Mouse (Mus musculus): ENCODE results near the gene Slc35b4. TPM values are rescaled to one million over a fixed set of nuclear protein-coding genes. Genes with fewer than 3 reads are reported as not detected.

The Slc35b4 gene
- polyA plus RNA-seq (2012; rRNA removed; ENCODE audit: low replicate concordance), result 2.7 and 4.8 TPM in 2 replicates

DNA sequence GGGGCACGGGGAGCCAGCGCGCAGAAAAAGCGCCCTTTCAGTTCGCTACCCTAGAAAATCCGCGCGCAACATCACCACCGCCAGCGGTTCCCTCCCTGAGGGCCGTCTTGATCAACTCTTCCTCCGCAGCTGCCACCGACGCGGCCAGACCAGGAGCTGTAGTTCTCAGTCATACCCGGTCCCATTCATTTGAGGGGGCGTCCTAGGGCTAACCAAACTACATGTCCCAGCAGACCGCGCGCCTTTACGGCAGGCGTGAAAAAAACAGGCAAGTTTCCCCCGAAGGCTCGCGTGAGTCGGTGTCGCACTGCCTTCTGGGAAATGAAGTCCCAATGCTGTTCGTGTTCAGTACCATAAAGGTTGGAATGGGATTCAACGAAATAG is at the start of gene Slc35b4:
Gene Slc35b4 (minus strand): TSS at position 248 of the 384 bp plus-strand sequence.

Other genes with a start within 250 kb of the Slc35b4 start
- gene Lrguk, start 147.7 kb downstream of the Slc35b4 start, polyA plus RNA-seq (2012; rRNA removed; ENCODE audit: low replicate concordance), result not detected in 2 replicates
- 27.5 and 28.9 TPM in 2 replicates for gene Akr1b3, start 140.4 kb upstream of the Slc35b4 start, polyA plus RNA-seq (2012; rRNA removed; ENCODE audit: low replicate concordance)
- 2.2 and 17.3 TPM in 2 replicates for gene Akr1b8, start 177.0 kb upstream of the Slc35b4 start, polyA plus RNA-seq (2012; rRNA removed; ENCODE audit: low replicate concordance)
- gene Akr1b10, start 207.1 kb upstream of the Slc35b4 start, polyA plus RNA-seq (2012; rRNA removed; ENCODE audit: low replicate concordance), result 4.8 and 9.3 TPM in 2 replicates
- gene Akr1b7, start 235.2 kb upstream of the Slc35b4 start, polyA plus RNA-seq (2012; rRNA removed; ENCODE audit: low replicate concordance), result 14.0 and 37.1 TPM in 2 replicates

Measured in duodenum, adult 2 months (tissue).